8 mouse cellular contexts compared by ENCODE assay signal in the genomic region with DNA sequence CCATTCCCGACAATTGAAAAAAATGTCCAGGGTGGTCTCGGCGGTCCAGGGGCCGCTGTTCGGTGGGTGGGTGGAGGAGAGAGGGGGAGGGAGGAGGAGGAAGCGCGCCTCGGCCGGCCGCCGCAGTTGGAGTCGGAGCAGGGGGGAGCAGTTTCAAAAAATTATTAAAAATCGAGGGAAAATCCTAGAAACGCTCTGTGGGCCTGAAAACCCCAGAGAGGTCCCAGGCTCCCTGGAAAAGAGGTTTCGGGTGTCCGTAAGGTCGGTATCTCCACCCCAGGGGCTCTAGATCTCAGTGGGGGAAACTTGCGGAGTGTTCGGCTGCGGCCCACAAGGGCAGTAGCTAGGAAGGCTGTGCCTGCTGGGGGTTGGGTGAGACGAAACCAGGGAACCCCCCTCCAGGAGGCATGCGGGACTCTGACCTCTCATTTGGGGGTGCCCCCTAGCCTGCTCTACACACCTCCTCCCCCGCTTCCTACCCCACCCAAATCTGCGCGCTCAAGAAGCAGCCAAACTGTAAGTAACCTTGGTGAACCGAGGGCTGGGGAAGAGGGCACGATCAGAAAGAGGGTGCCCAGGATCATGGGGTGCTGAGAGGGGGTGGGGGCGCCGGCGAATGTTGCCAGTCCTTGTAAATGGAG. TPM values are rescaled to one million over a fixed set of nuclear protein-coding genes. Genes with fewer than 3 reads are reported as not detected.
A peak's percentile ranks its signal among the peaks of the same experiment; 100 is the strongest.
DNase-seq lines count a peak whose midpoint lies in the region; ATAC-seq and TF ChIP-seq lines count a peak whose summit lies in the region.

No protein-coding gene starts in this region.

- DNase-seq in testis, postnatal 14 days (ENCODE audit: low spot score): no peak
- DNase-seq in adrenal gland, postnatal 36 days: peak; percentile 51 to 69
- peak; percentile 62 for DNase-seq in limb, embryonic 10.5 days (ENCODE audit: low spot score)
- DNase-seq in left cerebral cortex, adult 9 months (ENCODE audit: low spot score in 2 of 2): no peak
- no peak for DNase-seq in layer of hippocampus, adult 8-10 months (ENCODE audit: low spot score in 2 of 2)

- H3K9ac ChIP-seq in heart, embryonic 14.5 days (ENCODE audit: low read length): peak overlapping the region; percentile 96
- H3K9ac ChIP-seq in midbrain, embryonic 16.5 days (ENCODE audit: low read depth, low read length): peak overlapping the region; percentile 59

- TF ChIP-seq CTCF in testis, adult 2 months (IDR thresholded peaks at IDR 0.05; ENCODE audit: control insufficient read depth, insufficient read depth, insufficient replicate concordance, low read depth, low read length): no peak

- H3K9me3 ChIP-seq in heart, embryonic 14.5 days (ENCODE audit: control insufficient read depth, low read length): no peaks in the 10 kb centered on the region
- no peaks in the 10 kb centered on the region for H3K9me3 ChIP-seq in limb, embryonic 10.5 days (replicated peaks)
- no peaks in the 10 kb centered on the region for H3K9me3 ChIP-seq in midbrain, embryonic 16.5 days (replicated peaks; ENCODE audit: control insufficient read depth, low read length, poor library complexity, severe bottlenecking)

- H3K27me3 ChIP-seq in testis, adult 2 months (ENCODE audit: control insufficient read depth, insufficient read depth, low read length): peaks cover 11% of the 10 kb centered on the region
- no peaks in the 10 kb centered on the region for H3K27me3 ChIP-seq in heart, embryonic 14.5 days (ENCODE audit: control insufficient read depth, insufficient read depth, low read length)
- no peaks in the 10 kb centered on the region for H3K27me3 ChIP-seq in limb, embryonic 10.5 days (ENCODE audit: low read depth, poor library complexity, severe bottlenecking)
- peaks cover 21% of the 10 kb centered on the region for H3K27me3 ChIP-seq in midbrain, embryonic 16.5 days (ENCODE audit: control insufficient read depth, insufficient read depth, low read depth, low read length)

- TF ChIP-seq POLR2A in testis, adult 2 months (IDR thresholded peaks at IDR 0.05; ENCODE audit: control insufficient read depth, low read depth, low read length): no peak

- peaks cover 13% of the 10 kb centered on the region for H3K4me1 ChIP-seq in testis, adult 2 months (ENCODE audit: control insufficient read depth, insufficient read depth, low read length)
- H3K4me1 ChIP-seq in heart, embryonic 14.5 days (ENCODE audit: control insufficient read depth in 2 of 2, insufficient read depth in 2 of 2, low read length in 2 of 2): peaks cover 18 to 56% of the 10 kb centered on the region in 2 experiments
- peaks cover 64% of the 10 kb centered on the region for H3K4me1 ChIP-seq in limb, embryonic 10.5 days
- H3K4me1 ChIP-seq in midbrain, embryonic 16.5 days (ENCODE audit: control insufficient read depth, insufficient read depth, low read length): peaks cover 53% of the 10 kb centered on the region

- H3K27ac ChIP-seq in testis, adult 2 months (ENCODE audit: control insufficient read depth, insufficient read depth, low read depth, low read length): peak overlapping the region; percentile 24; the same call in 1 of the 2 replicates
- H3K27ac ChIP-seq in heart, embryonic 14.5 days (replicated peaks in 1 of 2; ENCODE audit: control insufficient read depth in 1 of 2, insufficient read depth in 1 of 2, low read depth in 2 of 2, low read length in 2 of 2): peak overlapping the region; percentile 49 to 85
- peak overlapping the region; percentile 97 for H3K27ac ChIP-seq in limb, embryonic 10.5 days
- H3K27ac ChIP-seq in midbrain, embryonic 16.5 days (ENCODE audit: low read length): peak overlapping the region; percentile 37

- peak overlapping the region; percentile 79 for H3K4me3 ChIP-seq in testis, adult 2 months (ENCODE audit: control insufficient read depth, low read depth, low read length)
- peak overlapping the region; percentile 68 to 69 for H3K4me3 ChIP-seq in heart, embryonic 14.5 days (ENCODE audit: control insufficient read depth in 1 of 2, insufficient read depth in 1 of 2, low read depth in 1 of 2, low read length in 2 of 2)
- peak overlapping the region; percentile 75 for H3K4me3 ChIP-seq in limb, embryonic 10.5 days
- H3K4me3 ChIP-seq in midbrain, embryonic 16.5 days (ENCODE audit: low read depth, low read length): peak overlapping the region; percentile 46

- peak overlapping the region; percentile 87 for H3K4me2 ChIP-seq in heart, embryonic 14.5 days (ENCODE audit: low read length)
- peak overlapping the region; percentile 72 for H3K4me2 ChIP-seq in midbrain, embryonic 16.5 days (ENCODE audit: low read length)

- ATAC-seq in heart, embryonic 14.5 days (ENCODE audit: insufficient number of reproducible peaks, insufficient read depth, low FRiP score, low read depth): no peak
- ATAC-seq in midbrain, embryonic 16.5 days: no peak

- no peaks in the 10 kb centered on the region for H3K36me3 ChIP-seq in testis, adult 2 months (ENCODE audit: control insufficient read depth, insufficient read depth, low read length)
- peaks cover 35% of the 10 kb centered on the region for H3K36me3 ChIP-seq in heart, embryonic 14.5 days (ENCODE audit: control insufficient read depth, insufficient read depth, low read length)
- peaks cover 42% of the 10 kb centered on the region for H3K36me3 ChIP-seq in limb, embryonic 10.5 days
- H3K36me3 ChIP-seq in midbrain, embryonic 16.5 days (ENCODE audit: control insufficient read depth, insufficient read depth, low read length): no peaks in the 10 kb centered on the region

- under 1% methylated on average over 30 of the region's 30 CpGs for WGBS in heart, embryonic 14.5 days
- 0% methylated on average over 30 of the region's 30 CpGs for WGBS in limb, embryonic 10.5 days
- under 1% methylated on average over 30 of the region's 30 CpGs for WGBS in midbrain, embryonic 16.5 days

RNA-seq across cellular contexts. Expression of gene Ccnd2, which starts 2.6 kb away (rescaled TPM):
- polyA plus RNA-seq in testis, adult 2 months (2012; rRNA removed): 4.0 and 4.3 TPM in 2 replicates
- total RNA-seq in adrenal gland, postnatal 36 days (2021): 100 to 1,000 TPM; 366 to 550 TPM
- 532 and 571 TPM in 2 replicates for polyA plus RNA-seq in heart, embryonic 14.5 days (2014; fragmentation: Nextera tagmentation; extraction: Ambion mirVana)
- polyA plus RNA-seq in limb, embryonic 10.5 days (2016; fragmentation: Nextera tagmentation; extraction: Ambion mirVana): 609 and 799 TPM in 2 replicates
- polyA plus RNA-seq in midbrain, embryonic 16.5 days (2015; fragmentation: Nextera tagmentation; extraction: Ambion mirVana): 245 and 326 TPM in 2 replicates
- 100 to 1,000 TPM in 3 of 4 experiments, 10 to 100 TPM in 1; 99.8 to 130 (median 120) TPM for total RNA-seq in layer of hippocampus, adult 8-10 months (2022)

RNA-seq across cellular contexts. Expression of gene Tigar, which starts 40.1 kb away (rescaled TPM):
- 5.6 and 6.7 TPM in 2 replicates for polyA plus RNA-seq in testis, adult 2 months (2012; rRNA removed)
- total RNA-seq in adrenal gland, postnatal 36 days (2021): 10 to 100 TPM; 18.4 to 22.3 TPM
- polyA plus RNA-seq in heart, embryonic 14.5 days (2014; fragmentation: Nextera tagmentation; extraction: Ambion mirVana): 6.8 and 7.4 TPM in 2 replicates
- 4.7 and 5.1 TPM in 2 replicates for polyA plus RNA-seq in limb, embryonic 10.5 days (2016; fragmentation: Nextera tagmentation; extraction: Ambion mirVana)
- 5.9 and 7.4 TPM in 2 replicates for polyA plus RNA-seq in midbrain, embryonic 16.5 days (2015; fragmentation: Nextera tagmentation; extraction: Ambion mirVana)
- 10 to 100 TPM; 24.8 to 31.6 (median 26.7) TPM for total RNA-seq in layer of hippocampus, adult 8-10 months (2022)

Comparison
In these comparisons a context has a peak if more than half of its experiments do, and no peak if none do; other contexts are left out.
1. H3K27ac ChIP-seq: peak in every context shown above with its lines; median percentile 97 in limb, embryonic 10.5 days; 67 in heart, embryonic 14.5 days; 37 in midbrain, embryonic 16.5 days; 24 in testis, adult 2 months.
2. DNase-seq: peak in adrenal gland, postnatal 36 days (2 of 2) and limb, embryonic 10.5 days (single experiment); none in testis, postnatal 14 days (single experiment), left cerebral cortex, adult 9 months (0 of 2) and layer of hippocampus, adult 8-10 months (0 of 2).
3. RNA of gene Ccnd2, which starts 2.6 kb away (polyA plus RNA-seq): 609 to 799 TPM in limb, embryonic 10.5 days, 532 to 571 TPM in heart, embryonic 14.5 days and 245 to 326 TPM in midbrain, embryonic 16.5 days; 4.0 to 4.3 TPM in testis, adult 2 months; every median in the first group is over 10 times any median in the second.
4. Peak in every context shown above with its lines, with median percentiles within 50 percentile points of each other: H3K4me3 ChIP-seq.